Mouse (Mus musculus) c-Kit-positive CD71-positive TER-119-positive erythroid progenitor cells, embryonic 14.5 days (primary cell): ENCODE results near the gene Trpm6.

Source experiments
- DNase-seq: peaks from one replicate; pipeline ENCODE4 v3.0.0-alpha.2; 2013; ENCODE audit warnings: low spot score

The Trpm6 gene

GRCm38 (mm10) chr19:18889632-18890031 lies 139.8 kb downstream of the Trpm6 start:
- no peak for DNase-seq

GRCm38 (mm10) chr19:18890216-18890615 lies 140.4 kb downstream of the Trpm6 start:
- DNase-seq = no peak

- DNase-seq = no peak
Observed at GRCm38 (mm10) chr19:18898238-18898637, 148.5 kb downstream of the Trpm6 start.

- no peak for DNase-seq
Observed at GRCm38 (mm10) chr19:18902041-18902693, 152.4 kb downstream of the Trpm6 start.

- no peak for DNase-seq
Observed at GRCm38 (mm10) chr19:18902694-18903067, 152.9 kb downstream of the Trpm6 start.

- DNase-seq = no peak
Observed at GRCm38 (mm10) chr19:18905511-18905910, 155.7 kb downstream of the Trpm6 start.

- no peak for DNase-seq
Observed at GRCm38 (mm10) chr19:18909641-18910040, 159.9 kb downstream of the Trpm6 start.

- no peak for DNase-seq
Observed at GRCm38 (mm10) chr19:18911755-18912340, 162.1 kb downstream of the Trpm6 start.

- DNase-seq = no peak
Observed at GRCm38 (mm10) chr19:18941391-18941790, 191.6 kb downstream of the Trpm6 start.
